Mouse (Mus musculus) forebrain, embryonic 12.5 days (tissue): Measurements from ENCODE around the gene Evpl. TPM values are rescaled to one million over a fixed set of nuclear protein-coding genes. Genes with fewer than 3 reads are reported as not detected.
"Not testable (repeated sequence)": the region's sequence is repeated elsewhere in the genome, so short reads cannot be mapped to it uniquely, and the experiment has no call there.

Source experiments
- ATAC-seq: fragments of 200-750 bp; cut with Nextera tagmentation; 2 replicates; pipeline ENCODE4 v1.8.0; 2017; ENCODE audit warnings: moderate TSS enrichment; ENCODE audit not compliant: low FRiP score
- H3K27ac ChIP-seq: fragments of 300-500 bp; sonication (generic); 2 replicates; pipeline ENCODE4 v1.5.1; 2016; ENCODE audit warnings: mild to moderate bottlenecking
- H3K27me3 ChIP-seq: fragments of 300-500 bp; sonication (generic); 2 replicates; pipeline ENCODE4 v1.6.1; 2016; ENCODE audit warnings: mild to moderate bottlenecking
- H3K36me3 ChIP-seq: fragments of 300-500 bp; sonication (generic); replicated peaks from 2 replicates; pipeline ENCODE4 v1.6.1; 2016; ENCODE audit warnings: mild to moderate bottlenecking
- H3K4me1 ChIP-seq: fragments of 300-500 bp; sonication (generic); 2 replicates; pipeline ENCODE4 v1.6.1; 2016
- H3K4me2 ChIP-seq: fragments of 300-500 bp; sonication (generic); 2 replicates; pipeline ENCODE4 v1.6.1; 2016; ENCODE audit warnings: mild to moderate bottlenecking, moderate library complexity
- H3K4me3 ChIP-seq: fragments of 300-500 bp; sonication (generic); replicated peaks from 2 replicates; pipeline ENCODE4 v1.5.1; 2016; ENCODE audit warnings: mild to moderate bottlenecking
- H3K9ac ChIP-seq: fragments of 300-500 bp; sonication (generic); 2 replicates; pipeline ENCODE4 v1.6.1; 2016; ENCODE audit warnings: mild to moderate bottlenecking
- H3K9me3 ChIP-seq: fragments of 300-500 bp; sonication (generic); 2 replicates; pipeline ENCODE4 v1.6.1; 2016
- WGBS: fragments of 180-500 bp; shearing (Covaris S2); methylation state at CpG from one replicate; pipeline ENCODE4 v1.1.7; 2016; 5-methylcytosine and 5-hydroxymethylcytosine counted together
- polyA plus RNA-seq: library from polyadenylated mRNA; unstranded; fragments of >200 nt; fragmentation: Nextera tagmentation; extraction: Ambion mirVana; gene quantifications from 2 replicates; pipeline ENCODE4 v1.2.1, GENCODE M21; 2016

Gene Evpl
- polyA plus RNA-seq: 0.61 and 0.65 TPM in 2 replicates

DNA sequence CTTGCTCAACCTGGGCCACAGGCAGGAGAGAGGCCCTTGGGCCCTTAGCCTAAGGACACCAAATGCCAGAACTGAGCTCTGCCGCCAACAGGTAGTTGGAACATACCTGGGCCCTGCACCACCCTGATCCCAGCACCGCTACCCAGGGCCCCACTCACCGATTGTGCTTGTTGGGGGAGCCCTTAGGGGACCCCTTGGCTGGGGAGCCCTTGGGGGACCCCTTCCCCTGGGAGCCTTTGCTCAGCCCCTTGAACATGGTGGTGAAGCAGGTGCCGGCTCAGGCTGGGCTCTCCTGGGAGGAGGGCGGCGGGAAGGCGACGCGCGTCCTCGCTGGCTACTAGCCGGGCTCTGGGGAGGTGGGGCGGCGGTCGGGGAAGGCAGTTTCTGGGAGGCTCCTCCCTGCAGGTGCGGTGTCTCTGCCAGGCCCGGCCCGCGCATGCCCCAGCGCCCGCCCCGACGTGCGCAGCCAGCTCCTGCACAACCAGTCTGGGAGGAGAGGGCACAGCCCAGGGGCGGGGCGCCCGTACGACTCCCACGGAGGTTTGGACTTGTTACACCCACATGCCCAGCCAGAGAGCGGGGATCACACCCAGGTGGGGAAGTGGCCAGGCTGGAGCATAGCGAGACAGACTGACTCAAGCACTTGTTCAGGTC lies at the start of gene Evpl:
Gene Evpl, minus strand, starts transcription at position 336 of the 654 bp plus-strand sequence.
- 13% methylated on average over 31 of the region's 31 CpGs for WGBS
- no peak for ATAC-seq
- Histone ChIP-seq H3K4me2 (peak within 1 kb of the TSS; percentile 17; the same call in 1 of the 2 replicates), H3K9me3 (no peaks in the 10 kb centered on the region), H3K4me3 (peak within 1 kb of the TSS; percentile 7; the same call in 1 of the 2 replicates), H3K4me1 (peaks cover 10% of the 10 kb centered on the region), H3K27me3 (peaks cover 53% of the 10 kb centered on the region), H3K36me3 (no peaks in the 10 kb centered on the region), H3K27ac (no peak within 1 kb of the TSS), H3K9ac (no peak within 1 kb of the TSS)

DNA sequence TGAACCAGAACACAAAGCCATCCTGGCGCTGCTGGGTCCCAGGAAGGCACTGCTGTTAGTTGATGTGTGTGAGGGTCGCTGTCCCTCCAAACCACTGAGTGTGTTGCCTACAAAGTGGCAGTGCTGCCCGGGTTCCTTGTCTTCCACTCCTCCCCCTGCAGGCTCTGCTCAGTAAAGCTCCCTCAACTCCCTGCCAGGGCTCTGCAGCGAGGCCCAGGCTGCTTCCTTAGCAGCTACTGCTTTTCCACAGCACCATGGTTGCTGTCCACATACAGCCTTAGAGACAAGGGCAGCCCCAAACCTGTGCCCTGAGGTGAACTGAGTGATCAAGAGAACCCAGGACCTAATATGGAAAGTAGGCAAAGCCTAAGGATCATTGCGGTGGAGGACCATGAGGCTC lies 49.5 kb upstream of the Evpl start:
- 0 out of 2 replicates have a peak overlapping the region, but pooled peaks have one; percentile 25 for H3K27ac ChIP-seq
- no peak overlapping the region for H3K9ac ChIP-seq
- H3K36me3 ChIP-seq: peaks cover 51% of the 10 kb centered on the region
- H3K4me3 ChIP-seq: no peak overlapping the region
- H3K27me3 ChIP-seq: peaks cover 37% of the 10 kb centered on the region
- H3K9me3 ChIP-seq: 0 out of 2 replicates have a peak, but pooled peaks cover 4% of the 10 kb centered on the region
- H3K4me2 ChIP-seq: no peak overlapping the region
- no peaks in the 10 kb centered on the region for H3K4me1 ChIP-seq
- 75% methylated on average over 5 of the region's 5 CpGs for WGBS
- no peak for ATAC-seq

DNA sequence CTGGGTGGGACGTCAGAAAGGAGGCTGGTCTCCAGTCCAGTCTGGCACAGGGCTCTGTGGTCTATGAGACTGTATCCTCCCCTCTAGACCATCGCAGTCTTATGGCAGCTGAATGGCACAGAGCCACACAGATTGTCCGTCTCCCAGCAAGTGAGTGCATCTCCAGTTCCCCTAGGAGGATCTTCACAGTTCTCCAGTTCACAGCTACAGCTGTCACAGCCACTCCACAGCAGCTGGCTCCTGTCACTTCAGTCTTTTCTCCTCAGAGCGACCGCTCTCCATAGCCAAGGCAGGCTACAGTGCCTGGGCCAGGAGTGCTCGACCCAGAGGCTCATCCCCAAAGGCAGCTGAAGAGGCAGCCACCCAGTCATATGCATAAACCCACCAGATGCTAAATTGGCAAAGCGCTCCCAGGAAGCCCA lies 47.9 kb upstream of the Evpl start:
- peaks cover 7% of the 10 kb centered on the region for H3K4me1 ChIP-seq
- no peak overlapping the region for H3K9ac ChIP-seq

DNA sequence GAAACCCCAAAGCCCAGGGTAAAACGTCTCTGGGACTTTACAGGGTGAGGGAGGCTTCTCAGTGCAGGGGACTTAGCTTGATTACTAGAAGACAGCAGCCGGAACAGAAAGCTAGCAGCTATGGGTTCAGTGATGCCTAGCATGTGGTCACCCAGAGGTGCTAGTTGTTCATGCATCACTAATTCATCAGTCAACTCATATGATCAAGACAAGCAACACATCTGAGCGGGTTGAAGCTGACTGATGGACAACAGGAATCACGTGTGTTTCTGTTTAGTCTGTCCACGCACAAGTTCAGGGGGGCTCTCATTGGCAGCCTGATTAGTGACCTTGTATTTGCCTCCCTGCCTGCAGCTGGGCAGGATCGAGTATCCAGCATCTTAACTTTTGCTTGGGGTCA lies 46.1 kb upstream of the Evpl start:
- H3K27me3 ChIP-seq: peaks cover 65% of the 10 kb centered on the region
- no peak overlapping the region for H3K4me2 ChIP-seq
- H3K4me1 ChIP-seq: peaks cover 7% of the 10 kb centered on the region
- peaks cover 19% of the 10 kb centered on the region for H3K36me3 ChIP-seq
- H3K4me3 ChIP-seq: no peak overlapping the region
- no peak overlapping the region for H3K9ac ChIP-seq
- no peak for ATAC-seq
- WGBS: 58% methylated on average over 6 of the region's 6 CpGs
- no peak overlapping the region for H3K27ac ChIP-seq
- H3K9me3 ChIP-seq: 0 out of 2 replicates have a peak, but pooled peaks cover 4% of the 10 kb centered on the region

More for the DNA sequence above, 47.9 kb upstream of the Evpl start:
- no peak for ATAC-seq
- Histone ChIP-seq H3K9me3 (0 out of 2 replicates have a peak, but pooled peaks cover 4% of the 10 kb centered on the region), H3K36me3 (peaks cover 37% of the 10 kb centered on the region), H3K27me3 (peaks cover 52% of the 10 kb centered on the region), H3K27ac (no peak overlapping the region), H3K4me2 (no peak overlapping the region), H3K4me3 (no peak overlapping the region)
- WGBS: 83% methylated on average over 7 of the region's 7 CpGs

DNA sequence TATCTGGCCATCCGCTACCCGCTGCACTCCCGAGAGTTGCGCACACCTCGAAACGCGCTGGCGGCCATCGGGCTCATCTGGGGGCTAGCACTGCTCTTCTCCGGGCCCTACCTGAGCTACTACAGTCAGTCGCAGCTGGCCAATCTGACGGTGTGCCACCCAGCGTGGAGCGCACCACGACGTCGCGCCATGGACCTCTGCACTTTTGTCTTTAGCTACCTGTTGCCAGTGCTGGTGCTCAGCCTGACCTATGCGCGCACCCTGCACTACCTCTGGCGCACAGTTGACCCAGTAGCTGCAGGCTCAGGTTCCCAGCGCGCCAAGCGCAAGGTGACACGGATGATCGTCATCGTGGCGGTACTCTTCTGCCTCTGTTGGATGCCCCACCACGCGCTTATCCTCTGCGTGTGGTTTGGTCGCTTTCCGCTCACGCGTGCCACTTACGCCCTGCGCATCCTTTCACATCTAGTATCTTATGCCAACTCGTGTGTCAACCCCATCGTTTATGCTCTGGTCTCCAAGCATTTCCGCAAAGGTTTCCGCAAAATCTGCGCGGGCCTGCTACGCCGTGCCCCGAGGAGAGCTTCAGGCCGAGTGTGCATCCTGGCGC lies 45.1 kb upstream of the Evpl start:
- H3K4me3 ChIP-seq: no peak overlapping the region
- ATAC-seq: no peak
- H3K36me3 ChIP-seq: peaks cover 9% of the 10 kb centered on the region; the same call in 1 of the 2 replicates
- no peak overlapping the region for H3K27ac ChIP-seq
- no peak overlapping the region for H3K9ac ChIP-seq
- 10% methylated on average over 48 of the region's 48 CpGs for WGBS
- H3K4me2 ChIP-seq: no peak overlapping the region
- H3K4me1 ChIP-seq: peaks cover 7% of the 10 kb centered on the region
- peaks cover 65% of the 10 kb centered on the region for H3K27me3 ChIP-seq
- 0 out of 2 replicates have a peak, but pooled peaks cover 4% of the 10 kb centered on the region for H3K9me3 ChIP-seq

DNA sequence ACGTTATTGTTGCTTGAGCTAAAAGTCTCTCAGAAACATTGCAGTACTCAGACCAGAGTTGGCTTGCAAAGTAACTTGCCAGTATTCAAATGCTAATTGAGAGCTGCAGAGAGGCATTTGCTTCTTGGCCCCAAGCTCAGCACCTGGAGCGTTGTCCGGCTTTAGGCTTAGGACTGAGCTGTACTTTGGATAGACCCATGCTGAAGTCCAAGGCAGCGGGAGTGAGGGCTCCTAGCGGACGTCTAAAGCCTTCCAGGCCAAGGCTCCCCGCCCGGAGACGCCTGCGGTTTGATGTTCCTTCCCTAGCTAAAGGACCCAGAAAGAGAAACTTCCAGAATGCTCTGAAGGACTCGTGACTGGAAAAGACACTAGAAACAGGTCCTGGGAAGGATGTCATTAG lies 44.2 kb upstream of the Evpl start:
- Histone ChIP-seq H3K27me3 (peaks cover 65% of the 10 kb centered on the region), H3K4me3 (peak overlapping the region; percentile 5), H3K4me2 (no peak overlapping the region), H3K36me3 (no peaks in the 10 kb centered on the region), H3K4me1 (peaks cover 7% of the 10 kb centered on the region), H3K27ac (no peak overlapping the region), H3K9me3 (0 out of 2 replicates have a peak, but pooled peaks cover 4% of the 10 kb centered on the region), H3K9ac (no peak overlapping the region)
- ATAC-seq: no peak
- 2% methylated on average over 11 of the region's 11 CpGs for WGBS

DNA sequence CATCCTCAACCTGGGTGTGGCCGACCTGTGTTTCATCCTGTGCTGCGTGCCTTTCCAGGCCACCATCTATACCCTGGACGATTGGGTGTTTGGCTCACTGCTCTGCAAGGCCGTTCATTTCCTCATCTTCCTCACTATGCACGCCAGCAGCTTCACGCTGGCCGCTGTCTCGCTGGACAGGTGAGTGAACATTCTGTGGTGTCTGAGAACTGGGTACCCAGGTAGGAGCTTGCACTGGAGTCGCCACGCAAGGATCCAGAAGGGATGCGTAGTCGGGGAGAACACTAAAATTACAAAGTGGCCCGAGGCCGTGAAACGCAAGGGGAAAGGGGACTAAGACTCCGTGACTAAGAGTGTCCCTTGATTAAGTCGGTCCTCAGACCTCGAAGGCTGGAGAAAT lies 43.8 kb upstream of the Evpl start:
- peaks cover 7% of the 10 kb centered on the region for H3K4me1 ChIP-seq
- H3K27me3 ChIP-seq: peaks cover 65% of the 10 kb centered on the region
- no peak for ATAC-seq
- peak overlapping the region; percentile 32 for H3K4me3 ChIP-seq
- 0 out of 2 replicates have a peak, but pooled peaks cover 4% of the 10 kb centered on the region for H3K9me3 ChIP-seq
- no peak overlapping the region for H3K27ac ChIP-seq
- no peak overlapping the region for H3K9ac ChIP-seq
- WGBS: 1% methylated on average over 18 of the region's 18 CpGs
- no peaks in the 10 kb centered on the region for H3K36me3 ChIP-seq
- peak overlapping the region; percentile 48 for H3K4me2 ChIP-seq

DNA sequence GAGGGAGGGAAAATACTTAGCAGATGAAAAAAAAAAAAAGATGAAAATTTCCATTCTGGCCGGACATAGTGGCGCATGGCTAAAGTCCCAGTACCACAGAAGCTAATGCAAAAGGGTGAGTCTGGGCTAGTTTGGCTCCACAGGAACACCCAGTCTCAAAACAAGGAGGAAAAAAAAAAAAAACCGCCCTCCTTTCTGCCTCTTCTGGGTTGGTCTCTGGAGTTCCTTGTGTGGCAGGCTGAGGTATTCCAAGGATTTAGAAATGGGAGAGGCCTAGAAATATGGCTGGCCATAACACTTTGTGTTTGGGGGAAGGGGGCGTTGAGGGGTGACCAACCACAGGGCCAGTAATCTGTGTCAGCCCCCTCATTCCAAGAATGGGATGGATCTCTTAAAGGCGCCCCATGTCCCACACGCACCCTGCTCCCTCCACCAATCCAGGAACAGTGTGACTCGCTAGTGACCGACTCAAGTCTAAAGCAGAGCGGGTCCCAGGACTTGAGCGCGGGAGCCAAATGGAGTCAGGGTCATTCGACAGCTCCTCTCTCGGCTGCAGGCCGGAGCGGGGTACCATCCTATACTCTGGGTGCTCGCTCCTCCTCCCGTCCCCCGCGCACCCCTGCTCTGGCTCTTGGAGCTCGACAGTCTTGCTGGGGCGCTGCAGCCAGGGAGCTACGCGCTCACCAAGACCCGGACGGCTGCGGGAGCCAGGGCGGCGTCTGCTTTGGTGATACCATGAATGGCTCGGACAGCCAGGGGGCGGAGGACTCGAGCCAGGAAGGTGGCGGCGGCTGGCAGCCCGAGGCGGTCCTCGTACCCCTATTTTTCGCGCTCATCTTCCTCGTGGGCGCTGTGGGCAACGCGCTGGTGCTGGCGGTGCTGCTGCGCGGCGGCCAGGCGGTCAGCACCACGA lies 43.1 kb upstream of the Evpl start, which contains the start of gene Galr2:
Gene Galr2, plus strand, starts transcription at position 189 of the 913 bp plus-strand sequence.
- H3K27ac ChIP-seq: no peak within 1 kb of the TSS
- H3K27me3 ChIP-seq: peaks cover 64% of the 10 kb centered on the region
- H3K36me3 ChIP-seq: no peaks in the 10 kb centered on the region
- 0 out of 2 replicates have a peak within 1 kb of the TSS, but pooled peaks have one; percentile 12 for H3K9ac ChIP-seq
- peaks cover 7% of the 10 kb centered on the region for H3K4me1 ChIP-seq
- peak within 1 kb of the TSS; percentile 48 for H3K4me2 ChIP-seq
- WGBS: 6% methylated on average over 48 of the region's 48 CpGs
- H3K9me3 ChIP-seq: 0 out of 2 replicates have a peak, but pooled peaks cover 4% of the 10 kb centered on the region
- no peak for ATAC-seq
- H3K4me3 ChIP-seq: peak within 1 kb of the TSS; percentile 32

DNA sequence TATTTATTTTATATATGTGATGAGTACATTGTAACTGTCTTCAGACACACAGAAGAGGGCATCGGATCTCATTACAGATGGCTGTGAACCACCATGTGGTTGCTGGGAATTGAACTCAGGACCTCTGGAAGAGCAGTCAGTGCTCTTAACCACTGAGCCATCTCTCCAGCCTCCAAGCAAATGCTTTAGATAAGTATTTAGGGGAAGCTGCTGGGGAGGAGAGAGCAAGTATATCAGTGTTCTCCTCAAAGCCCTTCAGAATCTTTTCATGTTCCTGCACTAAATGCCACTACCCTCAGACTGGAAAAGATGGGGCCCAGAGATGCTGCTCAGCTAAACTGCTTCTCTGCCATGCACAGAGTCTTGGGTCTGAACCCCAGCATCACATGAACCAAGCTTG lies 39.3 kb upstream of the Evpl start:
- H3K4me3 ChIP-seq, H3K27ac ChIP-seq, ATAC-seq, H3K36me3 ChIP-seq, H3K9ac ChIP-seq, H3K4me2 ChIP-seq, H3K9me3 ChIP-seq: not testable (repeated sequence)
- peaks cover 26% of the 10 kb centered on the region for H3K27me3 ChIP-seq
- H3K4me1 ChIP-seq: peaks cover 28% of the 10 kb centered on the region
- 95% methylated on average over 1 of the region's 1 CpGs for WGBS

DNA sequence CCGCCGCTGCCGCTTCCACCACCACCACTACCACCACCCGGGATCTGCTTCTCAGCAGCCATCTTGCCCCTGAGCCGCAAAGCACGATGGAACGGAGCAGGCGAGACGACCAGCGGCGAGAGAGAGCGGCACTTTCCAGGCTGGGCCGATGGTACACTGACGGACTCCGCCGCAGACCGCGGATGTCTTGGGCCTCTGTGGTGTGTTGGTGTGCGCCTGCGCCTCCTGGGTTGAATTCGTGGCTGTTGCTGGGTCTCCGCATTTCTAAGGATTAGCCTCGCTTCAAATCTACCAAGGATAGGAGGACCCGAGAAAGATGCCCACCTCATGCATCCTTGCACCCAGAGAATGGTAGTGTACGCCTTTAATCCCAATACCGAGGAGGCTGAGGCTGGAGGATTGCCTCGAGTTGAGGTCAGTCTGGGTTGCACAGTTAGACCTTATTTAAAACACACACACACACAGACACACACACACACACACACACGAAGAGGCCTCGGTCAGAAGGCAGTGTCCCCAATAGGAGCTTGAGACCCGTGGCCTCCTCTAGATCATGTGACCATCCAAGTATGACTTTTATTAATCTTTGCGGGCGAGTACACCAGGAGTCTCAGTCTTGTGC lies 36.3 kb upstream of the Evpl start, which contains the start of gene Srp68:
Gene Srp68, minus strand, starts transcription at position 173 of the 622 bp plus-strand sequence.
- no peaks in the 10 kb centered on the region for H3K9me3 ChIP-seq
- ATAC-seq: peak; percentile 99
- H3K9ac ChIP-seq: peak within 1 kb of the TSS; percentile 90

DNA sequence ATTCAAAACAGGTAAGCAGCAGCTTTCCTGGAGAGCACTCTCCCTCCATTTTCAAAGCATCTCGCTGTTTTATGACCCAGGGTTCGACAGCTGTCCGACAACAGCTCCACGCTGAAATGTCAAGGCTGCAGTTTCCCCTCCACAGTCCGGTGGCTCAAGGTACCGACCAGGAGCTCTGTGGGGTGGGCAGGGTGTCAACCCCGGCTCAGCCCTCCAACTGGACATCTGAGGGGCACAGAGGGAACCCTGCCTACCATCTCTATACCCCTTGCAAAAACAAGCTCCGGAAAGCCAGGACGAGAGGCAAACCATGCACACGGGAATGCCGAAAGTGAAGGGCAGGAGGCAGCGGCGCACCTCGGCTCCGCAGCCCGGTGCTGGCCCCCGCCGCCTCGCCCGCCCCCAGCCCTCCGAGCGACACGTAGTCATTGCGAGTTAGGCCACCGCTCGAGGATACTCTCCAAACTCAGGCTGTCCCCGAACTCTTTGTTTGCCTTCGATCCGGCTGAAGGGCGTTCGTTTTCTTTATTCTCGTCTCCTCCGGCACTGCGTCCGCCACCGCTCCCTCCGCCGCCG lies 35.7 kb upstream of the Evpl start:
- WGBS: under 1% methylated on average over 39 of the region's 39 CpGs
- Histone ChIP-seq H3K36me3 (peaks cover 25% of the 10 kb centered on the region), H3K27ac (peak overlapping the region; percentile 89; the same call in 1 of the 2 replicates), H3K4me1 (peaks cover 30% of the 10 kb centered on the region), H3K9ac (peak overlapping the region; percentile 90), H3K4me2 (peak overlapping the region; percentile 91), H3K4me3 (peak overlapping the region; percentile 88), H3K9me3 (no peaks in the 10 kb centered on the region), H3K27me3 (no peaks in the 10 kb centered on the region)
- peak; percentile 47 for ATAC-seq

More for the DNA sequence above, 36.3 kb upstream of the Evpl start, which contains the start of gene Srp68:
- Histone ChIP-seq H3K4me3 (peak within 1 kb of the TSS; percentile 88), H3K4me1 (peaks cover 30% of the 10 kb centered on the region), H3K27me3 (no peaks in the 10 kb centered on the region), H3K27ac (peak within 1 kb of the TSS; percentile 89), H3K36me3 (peaks cover 21% of the 10 kb centered on the region), H3K4me2 (peak within 1 kb of the TSS; percentile 91)
- 3% methylated on average over 32 of the region's 32 CpGs for whole genome bisulfite sequencing
